Mouse (Mus musculus) gastrocnemius, adult 2 months (tissue): Measurements from ENCODE around the gene Dtnb. TPM values are rescaled to one million over a fixed set of nuclear protein-coding genes. Genes with fewer than 3 reads are reported as not detected.
"Not testable (repeated sequence)": the region's sequence is repeated elsewhere in the genome, so short reads cannot be mapped to it uniquely, and the experiment has no call there.

Source experiments
- DNase-seq: peaks from one replicate; pipeline ENCODE4 v3.0.0; 2022
- H3K27ac ChIP-seq: fragments of 200-600 bp; 2 replicates; pipeline ENCODE4 v1.8.1; 2022; ENCODE audit warnings: mild to moderate bottlenecking
- H3K4me3 ChIP-seq: fragments of 200-600 bp; 2 replicates; pipeline ENCODE4 v1.8.1; 2022; ENCODE audit warnings: mild to moderate bottlenecking, moderate library complexity
- CTCF ChIP-seq: fragments of 200-600 bp; IDR thresholded peaks from 2 replicates; pipeline ENCODE4 v1.8.1; 2022; ENCODE audit warnings: antibody characterized with exemption, mild to moderate bottlenecking, moderate library complexity
- intact Hi-C: fragments of 180-260 bp; cut with DNase I; formaldehyde crosslinking; loops from one replicate; pipeline ENCODE4 v1.15.1; 2025
- long read RNA-seq, 2 experiments: library from polyadenylated mRNA; stranded (forward); transcript quantifications; one replicate each; pipeline ENCODE4 v2.0.0; 2021
- total RNA-seq, 2 experiments: library from RNA; stranded (reverse); gene quantifications; 2 replicates each; pipeline ENCODE4 v1.2.3; 2021

The Dtnb gene
- total RNA-seq: 10 to 100 TPM in 1 of 2 experiments, 1 to 10 TPM in 1; 2.1 to 11.7 TPM
- long read RNA-seq, experiment 1, partial matches to known transcripts: 0 of 4 reads
- long read RNA-seq, experiment 1, other reads (novel, unspliced or antisense): 3 of 4 reads
- long read RNA-seq, experiment 2, partial matches to known transcripts: 0 of 14 reads
- long read RNA-seq, experiment 2, other reads (novel, unspliced or antisense): 13 of 14 reads

DNA sequence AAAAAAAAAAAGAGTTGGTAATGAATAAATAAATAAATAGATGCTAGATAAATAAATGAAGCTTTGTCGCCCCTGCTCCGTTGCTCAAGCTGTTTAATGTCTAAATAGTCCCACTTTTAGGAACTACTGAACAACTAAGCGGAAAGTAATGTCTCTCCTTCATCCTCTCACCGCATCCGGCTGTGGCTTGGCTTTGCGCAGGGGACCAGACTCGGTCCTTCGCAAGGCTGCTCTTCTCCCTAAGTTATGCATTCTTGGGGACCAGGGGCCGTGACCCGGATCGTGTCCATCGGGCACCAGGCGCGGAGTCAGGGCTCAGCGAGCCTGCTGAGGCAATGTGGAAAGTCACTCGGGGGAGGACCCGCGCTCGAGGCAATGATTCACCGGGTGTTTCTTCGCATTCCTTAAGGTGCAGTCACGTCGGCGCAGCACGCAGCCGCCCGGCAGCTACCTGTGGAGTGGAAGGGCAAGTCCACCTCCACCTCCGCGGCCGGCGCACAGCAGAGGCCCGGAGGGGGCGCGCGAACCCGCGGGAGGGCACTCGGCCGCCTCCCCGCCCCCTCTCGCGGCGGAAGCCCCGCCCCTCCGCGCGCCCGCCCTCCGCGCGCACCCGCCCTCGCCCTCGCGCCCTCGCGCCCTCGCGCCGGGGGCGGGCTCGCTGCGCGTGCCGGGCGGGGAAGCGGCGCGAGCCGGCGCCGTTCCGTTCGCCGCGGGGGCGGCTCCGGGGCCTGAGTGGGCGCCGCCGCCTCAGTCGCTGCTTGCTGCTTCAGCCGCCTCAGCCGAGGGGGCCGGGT is at the start of gene Dtnb:
Gene Dtnb (plus strand): TSS at position 595 of the 794 bp plus-strand sequence.
- intact Hi-C loops: no loop called here
- H3K27ac ChIP-seq: peak within 1 kb of the TSS; percentile 82
- TF ChIP-seq CTCF: peak; percentile 26

GRCm38 (mm10) chr12:3525536-3525935 is 46.6 kb upstream of the Dtnb start:
- no peak for TF ChIP-seq CTCF
- Histone ChIP-seq H3K4me3 (no peak overlapping the region), H3K27ac (no peak overlapping the region)
- DNase-seq: no peak
- intact Hi-C loops: no loop called here

More for the DNA sequence above, at the start of gene Dtnb:
- H3K4me3 ChIP-seq: peak within 1 kb of the TSS; percentile 97
- DNase-seq: peak; percentile 82

DNA sequence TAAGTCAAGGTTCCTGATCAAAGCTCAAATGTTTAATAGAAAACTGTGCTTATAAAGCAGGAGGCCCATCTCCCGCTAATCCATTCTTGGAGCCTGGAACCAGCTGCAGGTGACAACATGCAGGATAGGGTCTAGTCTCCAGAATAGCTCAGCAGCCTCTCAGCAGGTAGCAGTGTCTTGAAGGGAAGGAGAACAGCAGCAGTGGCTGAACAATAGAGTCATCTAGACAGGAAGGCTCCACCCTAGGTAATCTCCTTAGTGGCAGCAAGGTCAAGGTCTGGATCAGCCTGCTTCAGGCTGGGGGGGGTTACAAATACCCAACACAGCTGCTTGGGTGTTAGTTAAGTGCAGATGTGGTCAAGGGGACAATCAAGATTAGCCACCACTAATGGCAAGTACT is 36.7 kb upstream of the Dtnb start:
- DNase-seq, intact Hi-C loops, H3K4me3 ChIP-seq, H3K27ac ChIP-seq: not testable (repeated sequence)

DNA sequence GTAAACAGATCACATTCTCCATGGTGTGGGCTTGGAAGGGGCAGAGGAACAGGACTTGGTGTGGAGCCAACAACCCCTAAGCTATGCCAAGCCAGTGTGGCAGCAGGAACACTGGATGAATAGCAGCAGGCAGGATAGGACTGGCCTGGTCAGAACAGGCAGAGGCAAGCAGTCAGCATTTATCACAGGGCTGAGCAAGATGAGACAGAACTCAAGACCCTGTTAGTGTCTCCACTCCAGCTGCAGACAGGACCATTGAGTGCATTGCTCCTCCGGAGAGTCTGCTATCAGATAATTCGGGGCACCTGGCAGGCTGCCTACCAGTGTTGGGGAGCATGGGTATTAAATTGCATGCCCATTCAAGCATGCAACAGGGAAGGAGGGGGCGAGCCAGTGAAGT is 34.6 kb upstream of the Dtnb start:
- intact Hi-C loops: no loop called here
- H3K4me3 ChIP-seq: no peak overlapping the region
- H3K27ac ChIP-seq: no peak overlapping the region
- DNase-seq: peak; percentile 28
- no peak for TF ChIP-seq CTCF

DNA sequence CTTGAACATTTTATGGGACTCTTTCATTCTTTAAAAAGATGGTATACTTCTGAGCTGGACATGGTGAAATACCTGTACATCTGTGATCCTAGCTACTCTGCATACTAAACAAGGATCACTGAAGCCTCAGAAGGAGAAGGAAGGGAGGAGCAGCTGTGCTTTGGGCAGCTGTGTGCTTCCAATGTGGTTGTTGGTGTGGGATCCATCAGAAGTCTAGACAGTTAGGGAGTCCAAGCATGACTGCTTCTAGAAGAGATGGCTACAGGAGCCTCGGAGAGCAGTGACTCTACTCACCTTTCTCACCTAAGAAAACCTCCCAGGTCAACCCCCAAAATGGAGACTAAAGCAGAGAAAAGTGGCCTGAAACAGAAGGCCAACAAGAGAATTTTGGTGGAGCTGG is 34.1 kb upstream of the Dtnb start:
- no peak overlapping the region for H3K4me3 ChIP-seq
- no peak for TF ChIP-seq CTCF
- intact Hi-C loops: no loop called here
- H3K27ac ChIP-seq: no peak overlapping the region
- no peak for DNase-seq

- TF ChIP-seq CTCF: no peak
- no peak for DNase-seq
- intact Hi-C loops: no loop called here
- Histone ChIP-seq H3K4me3 (no peak overlapping the region), H3K27ac (no peak overlapping the region)
These were observed 32.6 kb upstream of the Dtnb start for GRCm38 (mm10) chr12:3539605-3540004.

DNA sequence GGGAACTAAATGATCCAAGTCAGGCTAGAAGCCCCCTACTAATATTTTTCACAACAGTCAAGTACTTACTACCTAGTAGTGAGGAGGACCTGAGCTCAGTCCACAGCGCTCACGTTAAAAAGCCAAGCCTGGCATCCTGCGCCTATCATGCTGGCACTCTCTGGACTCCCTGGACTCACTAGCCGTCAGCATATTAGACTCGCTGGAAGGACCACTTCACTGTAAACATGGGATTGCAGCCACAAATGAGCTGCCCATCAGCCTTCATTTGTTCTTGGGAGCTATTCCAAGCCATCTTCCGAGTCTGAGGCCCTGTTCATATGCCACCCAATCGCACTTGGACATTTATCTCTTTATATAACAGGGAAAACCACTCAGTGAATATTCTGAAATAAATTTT is 31.3 kb upstream of the Dtnb start:
- no peak overlapping the region for H3K27ac ChIP-seq
- DNase-seq: no peak
- intact Hi-C loops: no loop called here
- TF ChIP-seq CTCF: no peak
- H3K4me3 ChIP-seq: no peak overlapping the region

DNA sequence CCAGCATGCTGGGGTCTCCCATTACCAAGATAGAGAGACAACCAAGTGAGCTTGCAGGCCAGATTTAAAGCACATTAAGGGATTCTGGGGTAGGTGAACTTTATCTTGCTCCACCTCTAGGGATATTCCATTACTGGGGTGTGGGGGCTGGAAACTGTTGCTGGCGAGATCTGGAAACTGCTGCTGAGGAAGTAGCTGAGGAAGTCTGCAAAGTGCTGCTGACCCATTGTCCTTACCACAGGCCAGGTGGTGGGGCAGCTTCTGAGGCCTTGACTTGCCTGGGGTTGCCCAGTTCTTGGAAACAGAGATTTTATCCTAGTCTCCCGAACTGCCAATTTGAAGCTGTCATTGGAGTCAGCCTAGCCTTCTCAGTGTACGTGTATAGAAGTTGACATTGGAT is 26.7 kb upstream of the Dtnb start:
- TF ChIP-seq CTCF: no peak
- Histone ChIP-seq H3K27ac (no peak overlapping the region), H3K4me3 (no peak overlapping the region)
- DNase-seq: no peak
- intact Hi-C loops: no loop called here

GRCm38 (mm10) chr12:3546121-3546658 is 26.0 kb upstream of the Dtnb start:
- intact Hi-C loops: no loop called here
- Histone ChIP-seq H3K4me3 (no peak overlapping the region), H3K27ac (no peak overlapping the region)
- no peak for DNase-seq
- TF ChIP-seq CTCF: no peak

DNA sequence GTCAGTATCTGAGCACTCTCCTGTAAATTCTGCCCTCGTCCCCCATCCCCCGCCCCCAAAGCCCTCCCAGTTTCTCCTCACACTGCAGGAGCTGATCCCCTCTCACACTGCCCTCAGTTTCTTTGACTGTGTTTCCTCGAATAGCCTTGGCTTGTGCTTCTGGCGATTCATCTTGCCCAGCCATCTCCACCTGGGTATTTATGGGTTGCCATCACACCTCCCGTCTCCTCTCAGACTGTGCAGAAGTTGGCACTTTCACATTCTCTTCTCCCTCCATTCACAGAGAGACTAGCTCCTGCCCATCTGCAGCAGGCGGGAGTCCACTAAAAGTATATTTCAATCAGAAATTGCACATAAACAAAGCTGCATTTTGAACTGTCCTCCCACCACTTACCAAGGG is 25.4 kb upstream of the Dtnb start:
- Histone ChIP-seq H3K27ac (no peak overlapping the region), H3K4me3 (no peak overlapping the region)
- DNase-seq: no peak
- no peak for TF ChIP-seq CTCF
- intact Hi-C loops: no loop called here

- intact Hi-C loops: no loop called here
- no peak for TF ChIP-seq CTCF
- no peak for DNase-seq
- H3K4me3 ChIP-seq: no peak overlapping the region
- H3K27ac ChIP-seq: no peak overlapping the region
These were observed 24.7 kb upstream of the Dtnb start for GRCm38 (mm10) chr12:3547506-3547905.

DNA sequence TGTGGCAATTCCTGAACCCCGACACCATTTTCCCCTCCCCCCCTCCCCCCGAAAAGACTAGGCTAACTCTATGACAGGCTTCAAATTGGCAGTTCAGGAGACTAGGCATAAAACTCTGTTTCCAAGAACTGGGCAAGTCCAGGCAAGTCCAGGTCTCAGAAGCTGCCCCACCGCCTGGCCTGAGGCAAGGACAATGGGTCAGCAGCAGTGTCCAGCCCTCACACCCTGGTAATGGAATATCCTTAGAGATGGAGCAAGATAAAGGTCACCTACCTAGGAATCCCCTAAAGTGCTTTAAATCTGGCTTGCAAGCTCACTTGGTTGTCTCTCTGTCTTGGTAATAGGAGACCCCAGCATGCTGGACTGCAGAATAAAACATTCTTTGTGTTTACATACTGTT is 24.3 kb upstream of the Dtnb start:
- intact Hi-C loops: no loop called here
- DNase-seq: no peak
- Histone ChIP-seq H3K4me3 (no peak overlapping the region), H3K27ac (no peak overlapping the region)
- TF ChIP-seq CTCF: no peak

DNA sequence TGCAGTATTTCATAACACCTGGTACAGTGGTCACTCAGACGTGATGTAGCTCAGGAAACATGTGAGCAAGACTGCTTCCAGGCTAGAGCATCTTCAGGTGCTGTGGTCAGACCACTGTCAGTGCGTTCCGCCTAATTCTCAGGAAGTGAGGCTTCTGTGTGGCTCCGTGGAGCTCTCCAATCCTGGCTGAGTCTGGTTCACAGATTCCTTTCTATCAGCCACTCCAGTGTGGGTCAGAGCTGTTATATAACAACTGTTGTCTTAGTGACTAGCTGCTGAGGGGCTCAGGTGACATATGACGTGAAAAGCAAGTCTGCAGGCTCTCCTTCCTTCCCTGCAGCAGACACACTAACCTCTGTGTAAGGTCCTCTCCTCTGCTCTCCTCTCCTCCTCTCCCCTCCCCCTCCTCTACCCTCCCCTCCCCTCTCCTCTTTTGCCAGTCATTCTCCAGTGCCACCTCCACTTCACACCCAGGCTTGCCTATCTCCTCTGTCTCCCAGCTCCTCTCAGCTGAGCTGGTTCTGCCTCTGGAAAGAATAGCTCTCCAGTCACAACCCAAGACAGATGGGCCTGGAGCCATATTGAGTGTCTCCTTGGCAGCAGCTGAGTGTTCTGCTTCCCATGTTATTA is 23.5 kb upstream of the Dtnb start:
- DNase-seq: peak; percentile 26
- intact Hi-C loops: no loop called here
- no peak for TF ChIP-seq CTCF
- H3K27ac ChIP-seq: no peak overlapping the region
- H3K4me3 ChIP-seq: no peak overlapping the region
